Mouse (Mus musculus) yolk sac, embryonic 10.5 days (tissue): ENCODE results near the gene Ntn3.

Source experiments
- DNase-seq: peaks from one replicate; pipeline ENCODE4 v3.0.0-alpha.2; 2017; ENCODE audit warnings: low spot score

Ntn3 gene

GRCm38 (mm10) chr17:24211631-24212440, 2.5 kb upstream of the Ntn3 start:
- DNase-seq: peak; percentile 62

DNA sequence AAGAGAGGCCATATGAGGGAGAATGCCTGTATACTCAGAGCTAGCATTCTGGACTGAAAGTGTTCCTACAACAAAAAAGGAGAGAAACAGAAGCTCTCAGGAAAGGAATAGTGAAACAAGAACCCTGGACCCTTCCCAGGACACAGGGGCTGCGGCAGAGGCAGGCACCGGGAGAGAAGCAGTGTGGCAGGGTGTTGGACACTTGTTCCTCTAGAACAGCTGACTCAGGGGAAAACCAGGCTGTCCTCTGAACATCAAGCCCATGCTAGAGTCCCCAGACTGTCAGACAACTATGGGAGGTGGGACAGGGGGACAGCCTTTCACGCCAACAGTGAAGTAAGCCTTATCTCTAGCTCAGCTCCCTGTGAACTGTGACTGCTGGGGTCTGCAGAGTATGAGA, 1.3 kb upstream of the Ntn3 start:
- DNase-seq: no peak

- no peak for DNase-seq
These were observed 547 bp upstream of the Ntn3 start for GRCm38 (mm10) chr17:24209916-24210240.

GRCm38 (mm10) chr17:24208641-24209042, 689 bp downstream of the Ntn3 start:
- DNase-seq: peak; percentile 57

DNA sequence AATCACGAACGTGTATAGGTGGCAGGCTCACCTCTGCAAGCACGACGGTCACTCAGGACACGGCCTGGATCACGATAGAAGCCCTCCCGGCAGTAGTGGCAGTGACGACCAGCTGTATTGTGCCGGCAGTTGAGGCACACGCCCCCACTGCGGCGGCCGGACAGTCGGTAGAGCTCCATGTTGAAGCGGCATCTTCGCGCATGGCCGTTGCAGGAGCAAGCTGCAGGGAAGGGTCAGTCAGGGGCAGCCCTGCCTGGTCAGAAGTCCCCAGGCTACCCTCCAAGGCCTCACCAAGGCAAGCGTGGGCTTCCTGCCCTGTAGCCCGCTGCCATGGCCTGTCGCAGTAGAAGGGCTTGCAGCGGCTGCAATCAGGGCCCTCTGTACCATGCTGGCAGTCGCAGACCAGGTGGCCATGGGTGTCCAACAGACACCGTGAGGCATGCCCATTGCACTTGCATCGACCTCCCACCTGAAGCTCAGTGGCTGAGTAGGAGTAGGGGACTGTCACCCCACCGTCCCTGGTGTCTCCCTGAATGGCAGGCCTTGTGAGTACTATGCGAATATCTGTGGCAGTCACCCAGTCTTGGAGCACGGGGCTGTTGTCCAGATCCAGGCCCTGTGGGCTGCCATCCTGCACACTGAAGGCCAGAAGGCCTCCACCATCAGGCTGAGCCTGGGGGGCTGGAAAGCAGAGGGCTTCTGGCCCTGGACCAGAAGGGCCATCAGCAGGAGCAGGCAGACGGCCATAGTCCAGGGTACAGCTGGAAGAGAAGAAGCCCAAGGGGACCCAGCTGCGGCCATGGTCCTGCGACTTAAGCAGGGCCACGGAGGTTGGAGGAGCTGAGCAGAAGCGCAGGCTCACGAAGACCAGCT, 1.3 kb downstream of the Ntn3 start:
- no peak for DNase-seq

GRCm38 (mm10) chr17:24206451-24207351, 2.6 kb downstream of the Ntn3 start:
- DNase-seq: peak; percentile 65

DNA sequence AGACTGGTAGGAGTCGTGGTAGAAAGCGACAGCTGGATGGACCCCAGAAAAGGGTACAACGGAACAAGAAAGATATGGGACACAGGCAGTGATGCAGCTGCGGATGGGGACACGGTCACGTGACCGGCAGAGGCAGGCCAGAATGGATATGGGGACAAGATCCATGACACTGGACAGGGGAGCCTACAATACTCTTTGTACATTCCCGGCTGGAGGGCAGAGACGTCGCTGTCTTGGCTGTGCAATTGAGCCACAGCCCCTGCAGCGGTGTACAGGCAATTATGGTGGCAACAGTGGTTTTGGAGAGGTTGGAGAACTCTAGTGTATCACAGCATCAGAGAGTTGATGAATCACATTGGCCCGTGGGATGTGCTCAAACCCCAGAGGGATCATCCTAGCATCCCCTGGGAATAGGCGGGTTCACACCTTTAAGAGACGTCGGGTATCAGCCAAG, 3.4 kb downstream of the Ntn3 start:
- no peak for DNase-seq

GRCm38 (mm10) chr17:24205284-24205888, 3.9 kb downstream of the Ntn3 start, which contains the start of gene Tbc1d24:
Gene Tbc1d24, minus strand, starts transcription at chr17:24205562.
- DNase-seq: peak; percentile 93

DNA sequence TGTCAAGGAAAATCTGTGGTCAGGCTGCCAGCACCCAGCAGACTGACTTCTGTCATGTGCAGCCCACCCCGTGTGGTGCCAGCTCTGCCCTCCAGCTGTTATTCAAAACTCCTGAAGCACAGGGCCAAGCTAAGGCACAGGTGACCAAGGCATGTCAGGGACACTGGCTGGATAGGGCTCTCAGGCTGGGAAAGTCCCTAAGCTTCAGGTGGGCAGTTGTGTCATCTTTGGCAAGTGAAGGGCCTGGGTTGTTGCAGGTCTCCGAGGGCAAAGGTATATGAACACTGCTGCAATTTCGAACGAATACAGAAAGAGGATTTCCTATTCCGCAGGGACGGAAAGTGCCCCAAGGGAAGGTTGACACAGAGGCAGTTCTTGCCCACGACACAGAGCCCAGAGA, 4.5 kb downstream of the Ntn3 start:
- DNase-seq: no peak

DNA sequence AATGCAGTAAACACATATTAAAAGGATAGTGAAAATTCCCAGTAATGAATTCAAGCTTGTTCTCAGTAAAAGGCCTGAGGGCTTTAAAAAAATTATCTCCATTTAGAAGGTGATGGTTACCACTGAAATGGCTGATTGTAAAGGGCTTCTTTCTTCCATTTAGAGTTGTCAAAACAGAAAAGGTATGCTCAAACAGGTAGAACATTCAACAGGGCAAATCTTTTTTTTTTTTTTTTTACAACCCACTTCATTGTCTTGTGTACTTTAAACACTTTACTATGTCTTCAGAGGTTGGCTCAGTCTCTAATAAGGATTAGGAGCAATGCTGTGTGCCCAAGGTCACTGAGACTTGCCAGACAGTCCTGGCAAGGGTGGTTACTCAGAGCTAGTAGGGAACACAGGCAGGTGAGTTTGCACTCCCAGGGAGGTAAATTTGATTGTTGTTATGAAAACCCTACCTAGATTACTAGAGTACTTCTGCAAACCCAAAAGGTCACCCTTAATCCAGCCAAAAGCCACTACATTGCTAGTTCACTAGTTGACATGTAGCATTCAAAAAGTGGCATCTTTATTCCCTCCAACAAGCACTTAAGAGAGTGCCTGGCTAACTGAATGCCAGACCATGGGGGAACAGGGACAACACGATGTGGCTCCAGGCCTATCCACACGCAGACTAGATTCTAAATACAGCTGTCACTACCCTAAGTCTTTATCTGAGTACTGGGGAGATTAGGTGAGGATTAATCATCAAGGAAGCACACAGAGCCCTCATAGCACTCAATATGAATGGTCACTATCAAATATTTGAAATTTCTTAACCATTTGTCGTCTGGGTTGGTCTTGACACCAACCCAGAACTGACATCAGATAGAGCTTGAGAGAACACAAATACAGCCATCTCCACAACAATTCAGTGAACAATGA, 5.5 kb downstream of the Ntn3 start:
- DNase-seq: peak; percentile 1

DNA sequence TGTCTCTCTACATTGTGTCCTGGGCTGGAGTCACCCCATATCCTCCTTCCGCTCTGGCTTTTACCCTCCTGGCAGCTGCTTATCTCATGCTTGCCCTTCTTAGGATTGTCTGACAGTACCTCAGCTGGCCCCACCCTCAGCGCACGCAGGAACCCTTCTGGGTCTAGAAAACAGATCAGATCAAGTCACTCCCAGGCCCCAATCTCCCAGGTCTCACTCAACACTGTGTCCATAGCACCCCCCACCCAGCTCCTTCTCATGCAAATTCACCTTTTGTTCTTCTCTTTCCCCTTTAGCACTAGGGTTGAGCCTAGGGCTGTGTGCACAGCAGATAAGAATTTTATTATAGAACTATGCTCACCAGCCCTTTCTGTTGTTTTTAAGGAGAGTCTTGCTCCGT, 6.3 kb downstream of the Ntn3 start:
- peak; percentile 42 for DNase-seq

DNA sequence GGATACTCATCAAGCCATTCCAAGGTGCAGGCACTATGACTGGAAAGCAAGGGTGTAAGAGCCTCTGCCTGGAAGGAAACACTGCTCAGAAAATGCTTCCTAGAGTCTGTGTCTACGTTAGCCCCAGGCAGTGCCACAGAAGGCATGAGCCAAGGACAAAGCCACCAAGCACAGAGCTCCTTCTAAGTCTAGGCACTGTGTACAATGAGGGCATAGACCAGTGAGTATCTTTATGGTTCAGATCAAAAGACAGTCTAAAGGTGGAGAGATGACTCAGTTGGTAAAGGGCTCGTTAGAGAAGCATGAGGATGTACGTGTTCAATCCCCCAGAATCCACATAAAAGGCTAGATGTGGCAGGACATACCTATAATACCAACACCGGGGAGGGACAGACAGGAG, 8.2 kb downstream of the Ntn3 start:
- no peak for DNase-seq

DNA sequence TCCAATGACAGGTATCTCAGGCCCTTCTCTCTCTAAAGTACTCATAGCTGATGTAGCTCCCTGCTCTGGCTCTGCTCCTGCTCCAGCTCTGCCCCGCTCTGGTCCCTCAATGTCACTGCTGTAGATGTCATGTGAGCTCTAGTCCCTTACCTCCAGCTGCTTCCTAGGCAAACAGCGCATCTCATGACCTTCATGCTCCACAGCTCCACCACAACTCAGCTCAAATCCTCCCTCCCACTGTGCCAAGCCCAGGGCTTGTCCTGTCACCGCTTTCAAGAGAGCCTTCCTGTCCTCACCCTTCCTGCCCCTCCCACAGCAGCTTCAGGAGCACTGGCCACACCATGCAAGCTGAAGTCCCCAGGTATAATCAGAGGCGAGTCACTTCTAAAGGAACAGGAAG, 9.6 kb downstream of the Ntn3 start:
- no peak for DNase-seq

DNA sequence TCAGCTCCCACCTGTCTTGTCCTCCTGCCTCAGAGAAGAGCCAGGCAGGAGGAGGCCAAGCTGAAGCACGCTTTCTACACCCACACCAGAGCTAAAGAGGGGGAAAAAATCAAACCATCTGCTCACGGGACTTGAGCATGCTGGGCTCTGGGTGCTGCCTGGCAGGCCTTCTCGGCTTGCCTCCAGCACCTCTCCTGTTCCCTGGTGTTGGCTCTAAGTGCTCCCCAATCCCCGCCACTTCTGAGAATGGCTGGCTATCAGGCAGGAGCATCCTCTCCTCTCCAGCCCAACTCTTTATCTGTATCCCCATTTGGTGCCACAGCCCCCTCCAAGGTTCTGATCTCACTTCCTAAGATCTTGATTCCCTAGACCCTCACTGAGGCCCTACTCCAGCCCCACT, 10.1 kb downstream of the Ntn3 start:
- DNase-seq: no peak

DNA sequence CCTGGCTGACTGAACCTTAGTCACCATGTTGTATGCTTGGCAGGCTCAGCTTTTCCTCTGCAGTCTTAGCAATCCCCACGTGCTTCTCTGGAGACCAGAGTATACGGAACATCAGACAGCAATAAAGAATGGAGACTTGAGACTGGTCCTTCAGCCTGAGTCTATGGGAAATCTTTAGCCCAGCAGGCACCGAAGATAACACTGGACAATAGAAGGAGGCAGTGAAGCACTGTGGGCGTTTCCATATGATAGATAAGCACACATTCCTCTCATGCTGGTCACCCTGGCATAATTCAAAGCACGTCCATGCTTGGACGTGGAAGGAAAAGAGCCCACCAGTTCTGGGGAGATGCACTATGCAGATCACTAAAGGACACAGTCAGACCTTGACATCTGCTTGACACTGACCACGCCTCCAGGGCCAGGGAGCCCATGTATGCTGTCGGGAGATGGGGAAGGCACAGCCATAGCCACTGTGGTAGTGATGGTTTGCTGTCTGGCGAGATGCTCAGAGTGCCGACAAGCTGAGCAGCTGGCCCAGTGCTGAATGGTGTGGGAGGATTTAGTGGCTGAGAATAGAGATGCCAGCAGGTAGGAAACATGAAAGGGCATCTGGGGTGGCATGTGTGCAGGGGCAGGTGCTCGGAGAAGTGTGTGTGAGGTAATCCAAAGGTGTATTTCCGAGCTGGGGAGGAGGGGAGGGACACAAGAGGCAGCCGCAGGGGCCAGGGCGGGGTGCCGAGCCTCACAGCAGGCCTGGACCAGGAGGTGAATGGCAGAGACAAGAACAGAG, 12.1 kb downstream of the Ntn3 start:
- no peak for DNase-seq

- DNase-seq: no peak
These were observed 14.0 kb downstream of the Ntn3 start for GRCm38 (mm10) chr17:24195349-24195748.

DNA sequence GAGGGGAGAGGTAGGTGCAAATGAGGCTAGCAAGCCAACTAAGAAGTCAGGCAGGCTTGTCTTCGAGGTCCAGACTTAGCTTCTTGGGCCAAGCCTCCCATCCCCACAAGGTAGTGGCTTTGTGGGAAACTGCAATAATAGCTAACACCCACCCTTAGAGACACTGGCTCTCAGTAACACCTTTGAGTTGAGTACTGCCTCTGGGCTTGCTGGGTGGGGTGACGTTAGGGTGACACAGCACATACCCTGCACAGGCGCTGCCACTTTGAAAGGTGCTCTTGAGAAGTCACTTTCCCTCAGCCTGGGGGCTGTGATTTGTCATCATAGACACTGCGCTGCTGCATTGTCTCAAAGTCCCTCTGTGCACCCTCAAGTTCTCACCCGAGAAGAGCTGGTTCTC, 15.6 kb downstream of the Ntn3 start:
- no peak for DNase-seq

GRCm38 (mm10) chr17:24193268-24193667, 16.1 kb downstream of the Ntn3 start:
- no peak for DNase-seq

DNA sequence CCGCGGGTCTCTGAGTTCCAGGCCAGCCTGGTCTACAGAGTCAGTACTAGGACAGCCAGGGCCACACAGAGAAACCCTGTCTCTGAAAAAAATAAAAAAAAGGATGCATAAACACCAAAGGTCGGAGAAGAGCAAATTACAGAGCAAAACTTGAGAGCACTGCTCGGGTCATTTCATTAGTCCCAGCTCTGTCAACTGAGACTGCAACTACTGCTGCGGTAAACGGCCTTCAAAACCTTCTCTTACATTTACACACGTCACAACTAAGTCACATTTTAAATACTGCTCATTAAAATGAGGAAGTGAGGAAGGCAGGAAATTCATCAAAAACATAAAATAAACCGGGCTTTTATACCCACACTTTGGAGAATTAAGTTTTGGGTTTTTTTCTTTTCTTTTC, 16.5 kb downstream of the Ntn3 start:
- no peak for DNase-seq

- DNase-seq: no peak
These were observed 17.9 kb downstream of the Ntn3 start for GRCm38 (mm10) chr17:24191481-24191880.
